Mouse (Mus musculus) thymus, postnatal 4 days (tissue): Measurements from ENCODE around the gene Cadps2.

Source experiments
- DNase-seq: peaks from one replicate; pipeline ENCODE4 v3.0.0; 2021

Cadps2 gene

GRCm38 (mm10) chr6:23839009-23839811 is at the start of gene Cadps2:
TSS of gene Cadps2 (minus strand) at chr6:23839421.
- peak; percentile 30 for DNase-seq

GRCm38 (mm10) chr6:23886418-23886817 is 47.2 kb upstream of the Cadps2 start:
- no peak for DNase-seq

- no peak for DNase-seq
These were observed 37.7 kb upstream of the Cadps2 start for GRCm38 (mm10) chr6:23876765-23877408.

GRCm38 (mm10) chr6:23876363-23876762 is 37.1 kb upstream of the Cadps2 start:
- no peak for DNase-seq

- no peak for DNase-seq
These were observed 34.6 kb upstream of the Cadps2 start for GRCm38 (mm10) chr6:23873812-23874211.

GRCm38 (mm10) chr6:23873231-23873630 is 34.0 kb upstream of the Cadps2 start:
- no peak for DNase-seq

GRCm38 (mm10) chr6:23869971-23870370 is 30.8 kb upstream of the Cadps2 start:
- no peak for DNase-seq

- DNase-seq = no peak
These were observed 27.1 kb upstream of the Cadps2 start for GRCm38 (mm10) chr6:23866298-23866697.

- DNase-seq = no peak
These were observed 14.2 kb upstream of the Cadps2 start for GRCm38 (mm10) chr6:23853464-23853863.

GRCm38 (mm10) chr6:23840001-23840400 is 780 bp upstream of the Cadps2 start:
- DNase-seq = no peak

GRCm38 (mm10) chr6:23838401-23839008 is 716 bp downstream of the Cadps2 start:
- DNase-seq = no peak

GRCm38 (mm10) chr6:23837631-23838030 is 1.6 kb downstream of the Cadps2 start:
- no peak for DNase-seq

GRCm38 (mm10) chr6:23837127-23837526 is 2.1 kb downstream of the Cadps2 start:
- DNase-seq = no peak

GRCm38 (mm10) chr6:23836694-23837093 is 2.5 kb downstream of the Cadps2 start:
- no peak for DNase-seq

GRCm38 (mm10) chr6:23835552-23835951 is 3.7 kb downstream of the Cadps2 start:
- DNase-seq = no peak

GRCm38 (mm10) chr6:23830741-23831140 is 8.5 kb downstream of the Cadps2 start:
- DNase-seq = no peak

- no peak for DNase-seq
These were observed 9.9 kb downstream of the Cadps2 start for GRCm38 (mm10) chr6:23829338-23829737.

GRCm38 (mm10) chr6:23821819-23822218 is 17.4 kb downstream of the Cadps2 start:
- no peak for DNase-seq

GRCm38 (mm10) chr6:23810087-23810486 is 29.1 kb downstream of the Cadps2 start:
- DNase-seq = no peak

GRCm38 (mm10) chr6:23809344-23809743 is 29.9 kb downstream of the Cadps2 start:
- no peak for DNase-seq

GRCm38 (mm10) chr6:23805333-23805732 is 33.9 kb downstream of the Cadps2 start:
- no peak for DNase-seq

GRCm38 (mm10) chr6:23791822-23792221 is 47.4 kb downstream of the Cadps2 start:
- no peak for DNase-seq

- no peak for DNase-seq
These were observed 61.6 kb downstream of the Cadps2 start for GRCm38 (mm10) chr6:23777641-23778040.

- DNase-seq = no peak
These were observed 77.0 kb downstream of the Cadps2 start for GRCm38 (mm10) chr6:23762204-23762603.
